Mouse (Mus musculus): ENCODE data around the gene Mlh3.

Mlh3 gene

GRCm38 (mm10) chr12:85227227-85227626, 43.2 kb downstream of the Mlh3 start:
- no peak for DNase-seq

DNA sequence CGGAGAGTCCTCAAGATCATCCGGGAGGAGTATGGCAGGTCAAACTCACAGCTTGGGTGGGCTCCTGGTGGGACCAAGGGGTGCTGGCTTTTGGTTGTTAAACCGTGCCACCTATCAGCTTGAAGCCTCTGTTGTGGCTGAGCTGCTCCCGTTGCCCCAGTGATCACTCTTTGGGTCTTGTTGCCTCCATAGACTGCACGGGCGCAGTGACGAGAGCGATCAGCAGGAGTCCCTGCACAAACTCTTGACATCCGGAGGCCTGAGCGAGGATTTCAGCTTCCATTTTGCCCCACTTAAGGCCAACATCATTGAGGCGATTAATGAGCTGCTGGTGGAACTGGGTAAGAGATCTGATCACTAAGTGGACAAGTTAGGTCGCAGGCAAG, 50.5 kb downstream of the Mlh3 start:
- peak; percentile 27 to 41 for DNase-seq

DNA sequence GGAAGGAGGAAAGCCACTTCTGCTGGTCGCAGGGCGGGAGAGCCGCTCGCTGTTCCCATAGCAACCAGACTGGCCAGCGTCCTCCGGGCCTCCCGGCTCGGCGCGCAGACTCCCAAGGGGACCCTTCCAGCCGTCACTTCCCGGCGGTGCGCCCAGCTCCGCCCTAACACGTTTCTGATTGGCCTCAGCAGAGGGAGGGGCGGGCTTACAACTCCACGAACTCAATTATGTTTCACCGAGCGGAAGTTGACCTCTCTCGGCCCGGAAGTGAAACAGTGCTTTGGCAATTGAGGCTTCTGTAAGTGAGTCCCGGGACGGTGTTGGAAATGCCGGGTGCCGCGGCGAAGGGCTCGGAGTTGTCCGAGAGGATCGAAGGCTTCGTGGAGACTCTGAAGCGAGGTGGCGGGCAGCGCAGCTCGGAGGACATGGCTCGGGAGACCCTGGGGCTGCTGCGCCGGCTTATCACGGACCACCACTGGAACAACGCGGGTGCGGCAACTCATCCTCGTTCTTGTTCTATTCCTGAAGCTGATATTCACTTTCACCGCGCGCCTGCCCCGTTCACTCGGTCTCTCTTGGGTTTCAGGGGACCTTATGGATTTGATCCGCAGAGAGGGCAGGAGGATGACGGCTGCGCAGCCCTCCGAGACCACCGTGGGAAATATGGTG, 51.0 kb downstream of the Mlh3 start, which contains the start of gene Eif2b2:
Gene Eif2b2, plus strand, starts transcription at position 246 of the 669 bp plus-strand sequence.
- peak; percentile 98 to 99 for DNase-seq

- DNase-seq, result no peak
These were observed 52.6 kb downstream of the Mlh3 start for GRCm38 (mm10) chr12:85217733-85218310.

DNA sequence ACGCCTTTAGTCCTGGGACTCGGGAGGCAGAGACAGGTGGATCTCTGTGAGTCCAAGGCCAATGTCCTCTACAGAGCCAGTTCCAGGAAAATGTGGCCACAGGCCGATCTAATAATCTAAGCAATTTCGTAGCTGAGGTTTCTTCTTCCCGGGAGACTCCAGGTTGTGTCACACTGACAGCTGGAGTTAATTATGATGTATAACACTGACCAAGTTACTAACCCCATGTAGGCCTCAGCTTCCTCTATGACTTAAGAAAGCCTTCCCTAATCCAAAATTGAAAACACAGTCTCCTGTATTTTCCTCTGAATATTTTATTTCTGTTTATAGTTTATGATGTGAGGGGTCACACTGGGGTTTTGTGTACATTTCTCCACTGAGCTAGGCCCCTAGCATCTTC, 55.4 kb downstream of the Mlh3 start:
- DNase-seq, result no peak

DNA sequence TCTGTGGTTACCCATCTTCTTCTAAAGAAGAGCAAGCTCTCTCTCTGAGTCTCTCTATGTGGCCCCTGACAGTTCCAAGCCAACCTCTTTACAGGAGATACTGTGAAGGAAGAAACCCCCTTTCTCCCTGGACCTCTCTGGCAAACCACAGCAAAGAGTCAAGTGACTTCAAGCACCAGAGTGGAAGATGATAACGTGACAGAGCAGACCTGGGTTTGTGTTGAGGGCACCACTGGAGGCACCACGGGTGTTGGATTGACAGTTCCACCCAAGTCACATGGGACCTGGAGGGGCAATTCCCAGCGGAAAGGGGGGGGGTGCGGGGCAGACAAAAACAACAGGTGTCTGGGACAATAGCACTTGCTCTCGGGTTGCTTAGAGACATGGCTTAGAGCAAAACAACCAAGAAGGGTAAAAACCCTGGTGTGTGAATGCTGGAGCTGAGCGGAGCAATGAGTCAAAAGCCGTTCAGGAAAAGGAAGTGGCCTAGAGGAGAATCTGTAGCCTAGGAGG, 61.7 kb downstream of the Mlh3 start:
- no peak for DNase-seq

DNA sequence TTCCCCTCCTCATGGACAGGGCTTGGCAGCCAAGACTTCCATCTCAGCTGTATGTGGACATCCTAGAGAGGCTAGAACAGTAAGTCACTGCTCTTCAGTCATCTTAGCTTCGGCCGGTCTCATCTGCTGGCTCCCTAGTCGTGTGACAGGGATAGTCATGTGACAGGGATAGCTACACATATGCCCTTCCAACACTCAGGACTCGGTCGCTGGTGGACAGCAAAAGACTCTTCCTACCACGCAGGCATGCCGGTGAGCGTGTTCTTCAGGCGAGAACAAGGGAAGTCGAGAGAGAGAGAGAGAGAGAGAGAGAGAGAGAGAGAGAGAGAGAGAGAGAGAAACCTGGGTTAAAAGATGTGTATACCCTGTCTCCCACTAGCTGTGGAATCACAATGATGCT, 65.0 kb downstream of the Mlh3 start:
- no peak for DNase-seq

- DNase-seq, result no peak
These were observed 66.3 kb downstream of the Mlh3 start for GRCm38 (mm10) chr12:85204105-85204504.

- no peak for DNase-seq
These were observed 66.7 kb downstream of the Mlh3 start for GRCm38 (mm10) chr12:85203699-85204098.

DNA sequence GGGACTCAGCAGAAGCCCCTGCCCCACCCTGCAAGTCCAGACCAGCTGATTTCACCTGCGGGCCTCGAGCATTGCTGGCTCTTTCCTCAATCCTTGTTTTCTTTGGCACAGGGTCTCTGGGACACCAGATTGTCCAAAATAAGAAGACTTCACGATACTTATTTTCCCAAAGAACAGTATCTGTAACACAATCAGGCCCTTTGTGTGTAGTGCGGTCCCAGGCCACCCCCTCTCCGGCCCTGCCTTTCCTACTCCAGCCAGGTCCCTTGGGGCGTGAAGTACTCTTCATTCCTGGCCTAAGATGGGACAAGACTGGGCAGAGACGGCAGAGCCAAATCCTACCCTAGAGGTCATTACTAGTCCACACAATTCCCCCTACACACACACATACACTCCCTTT, 68.2 kb downstream of the Mlh3 start:
- DNase-seq, result no peak

DNA sequence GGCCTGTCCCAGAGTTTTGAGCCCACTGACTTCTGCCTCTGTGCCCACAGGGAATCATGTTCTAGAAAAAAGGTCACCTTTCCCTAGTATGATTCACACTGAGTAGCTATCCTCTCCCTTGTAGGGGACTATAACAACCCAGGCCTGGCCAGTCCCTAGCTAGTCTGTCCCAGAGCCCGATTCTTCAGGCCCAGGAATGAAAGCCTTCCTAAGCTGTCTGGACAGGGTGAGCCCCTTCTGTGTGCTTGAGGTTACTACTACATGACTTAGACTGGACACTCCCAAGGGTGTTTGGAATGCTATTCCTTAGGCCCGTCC, 68.6 kb downstream of the Mlh3 start:
- no peak for DNase-seq

- peak; percentile 66 to 84 for DNase-seq
These were observed 69.2 kb downstream of the Mlh3 start for GRCm38 (mm10) chr12:85200929-85201829.

GRCm38 (mm10) chr12:85199954-85200353, 70.4 kb downstream of the Mlh3 start:
- DNase-seq, result no peak

DNA sequence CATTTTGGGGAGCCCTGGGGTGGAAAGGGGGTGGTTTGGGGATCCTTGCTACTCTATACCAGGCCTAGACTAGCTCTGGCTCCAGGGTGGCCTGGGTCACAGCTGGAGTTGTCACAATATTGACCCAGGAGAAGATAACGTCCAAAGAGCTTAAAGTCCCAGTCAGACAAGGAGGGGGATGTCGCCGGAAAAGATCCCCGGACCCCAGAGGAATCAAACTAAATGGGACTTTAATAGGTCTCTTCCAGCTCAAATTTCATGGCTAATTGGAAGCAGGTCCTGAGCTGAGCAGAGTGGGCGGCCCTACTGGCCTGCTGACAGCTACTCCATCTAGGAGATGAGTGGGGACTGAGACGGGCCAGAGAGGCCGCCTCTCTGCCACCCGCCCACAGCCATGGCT, 72.5 kb downstream of the Mlh3 start:
- no peak for DNase-seq

DNA sequence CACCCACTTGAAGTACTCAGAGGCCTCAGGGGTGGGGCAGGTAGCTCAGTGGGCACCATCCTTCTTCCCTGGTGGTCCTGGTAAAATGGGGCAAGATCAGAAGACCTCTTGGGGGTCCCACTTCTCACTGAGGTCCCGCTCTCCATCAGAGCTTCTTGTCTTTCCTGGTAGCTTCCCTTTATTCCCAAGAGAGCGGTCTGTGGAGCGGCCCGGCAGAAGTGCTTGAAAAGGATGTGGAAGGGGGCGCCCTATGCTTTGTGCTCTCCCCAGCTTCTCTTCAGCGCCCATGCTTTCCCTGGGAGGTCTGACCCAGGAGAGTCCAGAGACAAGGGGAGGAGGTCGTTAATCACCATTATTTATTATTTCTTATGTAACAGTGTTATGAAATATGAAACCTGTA, 73.0 kb downstream of the Mlh3 start:
- DNase-seq, result no peak

GRCm38 (mm10) chr12:85196191-85196590, 74.2 kb downstream of the Mlh3 start:
- no peak for DNase-seq

GRCm38 (mm10) chr12:85195086-85195485, 75.3 kb downstream of the Mlh3 start:
- no peak for DNase-seq

DNA sequence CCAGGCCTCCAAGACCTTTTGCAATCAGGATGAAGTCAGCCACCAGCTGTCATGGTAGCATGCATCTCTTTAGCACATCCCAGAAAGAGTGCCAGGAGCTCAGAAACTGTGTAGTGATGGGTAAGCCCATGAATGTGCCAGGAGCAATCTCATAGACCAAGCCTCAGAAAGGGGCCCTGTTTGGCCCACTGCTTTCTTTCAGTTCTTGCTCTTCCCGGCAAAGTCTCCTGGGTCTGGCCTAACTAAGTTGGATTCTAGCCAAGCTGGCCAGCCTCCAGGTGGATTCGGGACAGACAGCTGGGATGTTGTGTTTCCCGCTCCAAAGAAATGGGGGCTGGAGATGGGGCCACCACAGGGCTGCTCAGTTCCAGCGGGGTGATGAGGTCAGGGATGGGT, 75.8 kb downstream of the Mlh3 start:
- DNase-seq, result peak; percentile 84 to 90

GRCm38 (mm10) chr12:85193923-85194622, 76.3 kb downstream of the Mlh3 start:
- DNase-seq, result no peak

DNA sequence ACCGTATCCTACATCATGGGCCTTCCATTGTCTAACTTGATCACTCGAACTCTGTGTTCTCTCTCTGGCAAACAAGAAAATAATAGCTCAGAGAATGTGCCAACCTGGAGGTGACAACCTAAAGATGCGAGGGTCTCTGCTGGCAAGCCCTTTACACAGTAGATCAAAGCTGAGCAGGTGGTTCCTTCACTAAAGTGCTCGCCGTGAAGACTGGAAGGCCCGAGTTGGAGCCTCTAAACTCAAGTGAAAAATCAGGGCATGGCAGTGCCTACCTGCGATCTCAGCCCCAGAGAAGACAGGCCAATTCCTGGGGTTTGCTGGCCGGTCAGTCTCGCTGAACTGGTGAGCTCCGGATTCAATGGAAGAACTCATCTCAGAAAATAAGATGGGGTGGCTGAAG, 77.3 kb downstream of the Mlh3 start:
- no peak for DNase-seq

- DNase-seq, result peak; percentile 56 to 66
These were observed 77.8 kb downstream of the Mlh3 start for GRCm38 (mm10) chr12:85192461-85193108.

GRCm38 (mm10) chr12:85190290-85190689, 80.1 kb downstream of the Mlh3 start:
- no peak for DNase-seq

DNA sequence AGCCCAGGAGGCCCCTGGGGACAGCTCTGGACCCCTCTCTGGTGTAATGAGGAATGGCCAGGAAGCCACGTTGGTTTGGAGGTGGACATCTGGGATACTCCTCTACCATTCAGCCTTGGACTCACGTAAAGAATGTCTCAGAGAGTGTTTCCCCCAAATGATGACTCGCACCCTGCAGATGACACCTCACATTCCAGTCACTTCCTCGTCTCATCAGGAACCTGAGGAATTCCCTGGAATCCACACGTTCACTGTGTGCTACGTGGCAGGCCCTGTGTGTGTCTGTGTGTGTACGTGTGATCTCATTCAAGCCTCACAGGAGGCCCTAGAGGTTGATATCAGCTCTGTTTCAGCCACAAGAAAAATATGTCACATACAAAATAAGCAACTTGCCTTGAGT, 84.0 kb downstream of the Mlh3 start:
- DNase-seq, result no peak

Measured in lung, postnatal 4 days (tissue).